Mouse (Mus musculus) induced T-regulatory cell, adult 2 months (primary cell): ENCODE measurements around the gene Klk1.
A peak's percentile ranks its signal among the peaks of the same experiment; 100 is the strongest.
"Not testable (repeated sequence)": the region's sequence is repeated elsewhere in the genome, so short reads cannot be mapped to it uniquely, and the experiment has no call there.

Source experiments
- DNase-seq: peaks from one replicate; pipeline ENCODE4 v3.0.0-alpha.2; 2012; ENCODE audit warnings: low read depth

The Klk1 gene

GRCm38 (mm10) chr7:44225076-44225475 lies at the start of gene Klk1:
TSS of gene Klk1 (plus strand) at chr7:44225360.
- DNase-seq: no peak

DNA sequence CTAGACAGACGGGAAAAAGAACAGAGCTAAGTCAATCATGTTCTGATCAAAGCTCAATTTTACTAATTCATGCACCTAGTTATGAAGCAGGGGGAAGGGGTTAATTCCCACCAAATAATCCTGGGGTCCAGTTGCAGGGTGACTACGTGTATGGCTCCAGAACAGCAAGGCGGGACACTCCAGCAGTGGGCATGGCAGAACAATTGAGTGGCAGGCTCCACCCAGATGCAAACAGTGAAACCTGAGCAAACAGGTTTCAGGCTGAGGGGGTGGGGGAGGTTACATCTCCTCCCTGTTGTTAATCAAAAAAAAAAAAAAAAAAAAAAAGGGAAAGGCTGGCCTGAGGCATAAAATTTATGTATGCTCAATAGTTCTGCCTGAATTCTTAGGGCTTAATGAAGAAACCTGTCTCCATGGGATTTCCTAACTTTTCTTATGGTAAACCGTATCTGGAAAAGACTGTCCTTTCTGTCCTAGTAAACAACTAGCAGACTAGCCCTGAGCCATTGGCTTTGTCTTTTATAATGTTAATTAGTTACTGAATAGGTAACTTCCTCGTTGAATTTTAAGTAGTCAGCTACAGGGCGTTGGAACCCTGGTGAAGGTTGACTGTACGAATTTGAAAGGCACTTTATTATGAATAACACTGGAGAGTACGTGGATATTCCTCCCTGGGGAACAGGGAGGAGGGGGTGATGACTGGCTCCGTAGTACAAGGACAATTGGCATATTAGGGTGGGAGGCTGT lies 45.7 kb upstream of the Klk1 start:
- no peak for DNase-seq

DNA sequence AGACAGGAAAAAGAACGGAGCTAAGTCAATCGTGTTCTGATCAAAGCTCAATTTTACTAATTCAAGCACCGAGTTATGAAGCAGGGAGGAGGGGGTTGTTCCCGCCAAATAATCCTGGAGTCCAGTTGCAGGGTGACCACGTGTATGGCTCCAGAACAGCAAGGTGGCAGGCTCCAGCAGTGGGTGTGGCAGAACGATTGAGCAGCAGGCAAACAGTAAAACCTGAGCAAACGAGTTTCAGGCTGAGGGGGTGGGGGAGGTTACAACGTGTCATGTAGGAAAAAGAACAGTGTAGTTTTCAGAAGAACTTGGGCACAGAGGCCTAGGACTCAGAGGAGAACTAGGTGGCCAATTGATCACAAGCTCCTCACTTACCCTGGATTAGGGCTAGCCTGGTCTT lies 38.6 kb upstream of the Klk1 start:
- DNase-seq: not testable (repeated sequence)

GRCm38 (mm10) chr7:44187936-44188335 lies 37.2 kb upstream of the Klk1 start, which contains the start of gene Klk1b24:
TSS of gene Klk1b24 (plus strand) at chr7:44188236.
- not testable (repeated sequence) for DNase-seq

DNA sequence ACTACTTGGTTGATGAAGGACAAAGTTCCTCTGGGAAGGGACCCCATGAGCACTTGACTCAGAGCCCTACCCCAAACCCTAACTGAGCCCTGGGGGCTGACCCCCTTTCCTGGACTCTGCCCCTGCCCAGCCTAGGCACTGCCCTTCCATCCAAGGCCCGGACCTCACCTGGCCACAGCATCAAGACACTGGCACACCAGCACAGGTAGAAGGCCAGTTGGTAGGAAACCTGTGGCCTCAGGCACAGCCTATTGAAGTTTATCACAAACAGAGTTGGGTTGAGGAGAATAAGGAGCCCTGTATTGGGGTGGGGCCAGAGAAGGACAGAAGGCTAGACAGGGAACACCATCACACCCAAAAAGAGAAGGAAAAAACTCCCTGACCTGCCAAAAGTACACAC lies 31.7 kb upstream of the Klk1 start:
- DNase-seq: not testable (repeated sequence)

- no peak for DNase-seq
Observed at GRCm38 (mm10) chr7:44197891-44198290, 27.3 kb upstream of the Klk1 start, which contains the start of gene Klk1b3. TSS of gene Klk1b3 (plus strand) at chr7:44198191.

- DNase-seq: not testable (repeated sequence)
Observed at GRCm38 (mm10) chr7:44207135-44207534, 18.0 kb upstream of the Klk1 start, which contains the start of gene Klk1b4. TSS of gene Klk1b4 (plus strand) at chr7:44207435.

DNA sequence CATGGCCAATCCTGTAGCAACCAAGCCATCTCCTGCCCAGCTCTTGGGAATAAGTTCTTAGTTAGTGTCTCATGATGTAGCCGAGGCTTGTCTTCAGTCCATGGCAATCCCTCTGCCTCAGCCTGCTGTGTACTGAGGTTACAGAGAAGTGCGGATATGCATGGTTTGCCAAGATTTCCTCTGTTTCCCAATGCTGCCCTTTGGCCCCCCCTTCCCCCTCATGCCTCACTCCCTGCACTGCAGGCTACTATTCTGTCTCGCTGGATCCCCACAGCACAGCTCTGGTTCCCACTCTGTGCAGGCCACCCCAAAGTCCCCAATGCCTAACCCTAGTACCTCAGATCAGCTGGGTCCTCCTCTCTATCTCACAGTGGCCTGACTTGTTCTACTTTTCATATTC lies 16.9 kb upstream of the Klk1 start:
- no peak for DNase-seq

GRCm38 (mm10) chr7:44215645-44216044 lies 9.5 kb upstream of the Klk1 start, which contains the start of gene Klk1b5:
TSS of gene Klk1b5 (plus strand) at chr7:44215945.
- DNase-seq: no peak

- not testable (repeated sequence) for DNase-seq
Observed at GRCm38 (mm10) chr7:44221601-44222000, 3.6 kb upstream of the Klk1 start.

- DNase-seq: not testable (repeated sequence)
Observed at GRCm38 (mm10) chr7:44222335-44222734, 2.8 kb upstream of the Klk1 start.

DNA sequence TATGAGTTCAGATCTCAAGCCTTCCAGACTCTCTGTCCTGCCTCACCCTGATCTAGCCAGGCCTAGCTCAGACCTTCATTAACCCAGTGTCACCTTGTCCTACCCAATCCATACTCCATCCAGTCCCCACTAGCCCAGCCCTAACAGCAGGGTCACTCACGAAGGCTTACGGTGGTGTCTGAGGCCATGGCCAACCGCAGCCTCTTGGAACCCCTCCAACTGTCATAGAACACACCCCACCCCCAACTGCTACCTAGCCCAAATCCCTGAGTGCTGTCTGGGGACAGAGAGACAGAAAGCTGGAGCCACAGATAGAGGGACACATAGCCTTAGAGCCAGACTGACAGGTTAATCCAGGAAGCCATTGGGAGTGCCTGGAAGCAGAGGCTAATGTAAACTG lies 10.7 kb downstream of the Klk1 start, which contains the start of gene Gm36864:
TSS of gene Gm36864 (plus strand) at position 269 of the 400 bp plus-strand sequence.
- DNase-seq: no peak

DNA sequence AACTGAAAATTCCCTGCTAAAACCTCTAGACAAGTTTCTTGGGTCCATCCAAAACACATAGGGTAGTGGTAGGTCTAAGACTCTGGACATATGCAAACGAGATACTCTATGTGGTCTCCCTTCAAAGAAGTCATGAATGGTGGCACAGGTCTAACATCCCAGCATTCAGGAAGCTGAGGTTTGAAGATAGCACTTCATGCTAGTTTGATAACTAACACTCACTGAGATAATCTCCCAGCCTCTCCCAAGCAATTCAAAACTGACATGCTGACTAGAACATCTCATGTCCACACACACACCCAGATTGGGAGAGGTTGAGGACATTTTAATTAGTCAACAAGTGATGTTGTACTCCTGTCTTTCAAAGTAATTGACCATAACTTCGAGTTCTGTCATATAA lies 14.8 kb downstream of the Klk1 start:
- no peak for DNase-seq

- DNase-seq: no peak
Observed at GRCm38 (mm10) chr7:44240712-44241111, 15.6 kb downstream of the Klk1 start.

- DNase-seq: no peak
Observed at GRCm38 (mm10) chr7:44241163-44241562, 16.0 kb downstream of the Klk1 start.

- no peak for DNase-seq
Observed at GRCm38 (mm10) chr7:44244080-44244479, 18.9 kb downstream of the Klk1 start.

DNA sequence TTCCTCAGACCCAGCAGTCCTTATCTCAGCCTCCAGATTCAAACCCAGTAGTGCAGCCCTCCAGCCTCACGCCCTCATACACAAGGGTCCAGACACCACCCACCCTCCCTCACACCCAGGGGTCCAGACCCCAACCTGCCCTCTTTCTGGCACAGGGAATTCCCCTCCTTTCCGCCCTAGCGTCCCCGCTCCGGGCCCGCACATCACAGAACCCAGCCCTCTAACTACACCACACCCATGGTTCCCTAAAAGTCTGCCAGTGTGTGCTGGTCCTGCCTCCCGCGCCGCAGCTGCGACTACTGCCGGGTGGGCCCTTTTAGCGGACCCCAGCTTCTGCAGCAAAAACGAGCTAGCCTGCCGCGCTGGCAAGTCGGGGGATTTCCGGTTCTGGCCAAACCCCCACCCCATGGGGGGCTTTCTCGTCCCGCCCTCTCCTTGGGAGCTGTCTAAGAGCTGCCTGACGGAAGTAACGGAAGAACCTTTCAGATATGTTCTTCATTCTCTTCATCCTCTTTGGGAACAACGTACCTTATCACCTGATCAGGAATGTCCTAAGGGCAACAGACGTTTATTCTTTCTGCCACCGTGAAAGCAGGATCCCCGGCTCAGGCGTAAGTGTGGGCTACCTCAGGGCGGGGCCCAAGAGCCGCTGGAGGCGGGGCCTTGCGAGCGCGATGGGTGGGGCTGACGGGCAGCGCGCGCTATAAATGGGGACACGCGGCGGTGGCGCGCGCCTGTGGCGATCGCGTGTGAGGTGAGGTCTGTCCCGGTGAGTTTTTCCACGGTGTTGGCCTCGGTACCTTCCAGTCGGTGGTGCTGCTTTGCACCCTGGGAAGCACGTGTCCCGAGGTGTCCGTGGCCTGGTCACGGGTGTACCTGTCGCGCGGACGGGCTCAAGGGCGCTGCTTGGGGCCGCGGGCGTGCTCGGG lies 21.2 kb downstream of the Klk1 start, which contains the start of the genes 1700028J19Rik and 2410002F23Rik:
TSS of gene 1700028J19Rik (minus strand) at position 641 of the 929 bp plus-strand sequence.
TSS of gene 2410002F23Rik (plus strand) at position 668 of the 929 bp plus-strand sequence.
- peak; percentile 96 for DNase-seq

DNA sequence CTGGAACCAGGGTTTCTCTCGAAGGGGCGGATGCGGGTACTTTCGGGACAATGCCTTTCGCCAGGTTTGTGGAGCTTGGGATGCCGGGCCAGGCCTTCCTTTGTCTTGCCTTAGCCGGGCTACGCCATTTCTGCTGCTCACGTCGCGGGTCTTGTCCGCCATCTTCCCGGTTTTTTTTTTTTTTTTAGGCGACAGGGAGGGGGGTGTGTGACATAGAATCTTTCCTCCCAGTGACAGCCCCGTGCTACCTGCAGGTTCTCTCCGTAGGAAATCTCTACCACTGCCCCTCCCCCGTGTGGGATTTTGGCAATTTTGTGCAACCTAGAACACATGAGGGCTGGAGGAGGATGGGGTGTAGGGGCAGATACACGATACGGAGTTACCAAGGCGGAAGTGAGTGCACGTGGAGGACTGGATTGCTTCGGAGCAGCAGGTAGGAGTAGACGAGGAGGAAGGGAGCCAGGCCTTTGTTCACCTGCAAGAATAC lies 21.9 kb downstream of the Klk1 start:
- DNase-seq: peak; percentile 81

DNA sequence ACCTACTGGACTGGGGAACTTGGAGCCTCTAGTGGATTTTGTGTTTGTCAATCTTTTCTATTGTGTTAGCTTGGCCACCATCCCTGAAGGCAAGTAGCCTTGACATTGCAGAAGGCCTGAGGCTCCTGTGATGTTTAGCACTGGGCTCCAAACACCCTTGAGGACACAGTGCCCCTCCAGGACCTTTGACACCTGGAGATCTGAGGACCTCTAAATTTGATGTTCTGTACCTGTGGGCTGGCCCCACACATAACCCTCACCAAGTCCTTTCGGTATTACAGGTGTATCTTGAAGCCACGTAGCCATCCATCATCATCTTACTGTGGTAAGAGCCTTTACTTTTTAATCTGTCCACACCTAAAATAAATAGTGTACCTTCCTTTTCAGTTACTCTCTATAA lies 22.8 kb downstream of the Klk1 start:
- DNase-seq: no peak

DNA sequence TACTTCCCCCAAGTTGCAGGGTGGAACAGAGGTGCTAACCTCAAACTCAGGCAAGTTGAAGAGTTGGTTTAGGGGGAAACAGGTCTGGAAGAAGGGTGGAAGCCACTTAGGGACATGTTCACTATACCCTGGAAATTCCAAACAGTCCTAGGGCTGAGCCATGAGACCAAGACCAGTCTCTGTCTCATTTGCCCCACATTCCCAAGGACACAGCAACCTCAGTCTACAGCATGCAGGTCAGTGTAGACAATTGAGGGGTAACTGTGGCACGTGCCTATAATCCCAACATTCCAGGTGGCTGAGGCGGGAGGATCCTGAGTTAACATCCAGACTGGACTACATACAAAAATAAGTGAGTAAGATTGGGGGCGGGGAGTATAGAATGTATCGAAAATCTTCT lies 24.1 kb downstream of the Klk1 start:
- no peak for DNase-seq

GRCm38 (mm10) chr7:44250732-44251275 lies 25.6 kb downstream of the Klk1 start:
- DNase-seq: not testable (repeated sequence)
